In genomic region chr9:46072101-46072835, GRCm38 (mm10) we compare ENCODE assay signal across 10 mouse cellular contexts. TPM values are rescaled to one million over a fixed set of nuclear protein-coding genes. Genes with fewer than 3 reads are reported as not detected.
DNase-seq lines count a peak whose midpoint lies in the region; ATAC-seq and TF ChIP-seq lines count a peak whose summit lies in the region.
"Had no signal": no experiment of that assay in that cellular context is flagged by ENCODE, and none has a peak within 500 bp of the region (broad histone marks: within the 10 kb centered on the region; RNA-seq: fewer than 3 reads in every experiment).

No protein-coding gene starts in this region.

- no peak overlapping the region for H3K9ac ChIP-seq in intestine, postnatal 0 days (ENCODE audit: low read depth, low read length)
- H3K9ac ChIP-seq in intestine, embryonic 16.5 days (ENCODE audit: low read depth, low read length): no peak overlapping the region
- H3K9ac ChIP-seq in liver, embryonic 14.5 days (replicated peaks): no peak overlapping the region

- no peak for TF ChIP-seq EP300 in liver, embryonic 14.5 days (IDR thresholded peaks at IDR 0.05; ENCODE audit: low read depth)

- TF ChIP-seq CTCF in intestine, postnatal 0 days (IDR thresholded peaks at IDR 0.05; ENCODE audit: low read depth): peak; percentile 46
- peak; percentile 52; the same call in 1 of the 2 replicates for TF ChIP-seq CTCF in liver, embryonic 14.5 days (IDR thresholded peaks at IDR 0.05; ENCODE audit: low read depth)

- 67% methylated on average over 9 of the region's 9 CpGs for WGBS in intestine, postnatal 0 days
- WGBS in intestine, embryonic 16.5 days: 70% methylated on average over 9 of the region's 9 CpGs
- 57% methylated on average over 9 of the region's 9 CpGs for WGBS in liver, embryonic 14.5 days (ENCODE audit: insufficient replicate concordance)

- no peaks in the 10 kb centered on the region for H3K9me3 ChIP-seq in intestine, postnatal 0 days (ENCODE audit: control insufficient read depth)
- H3K9me3 ChIP-seq in intestine, embryonic 16.5 days (ENCODE audit: control insufficient read depth, low read length): no peaks in the 10 kb centered on the region
- no peaks in the 10 kb centered on the region for H3K9me3 ChIP-seq in liver, embryonic 14.5 days (ENCODE audit: control insufficient read depth, low read length)

- no peak overlapping the region for H3K4me3 ChIP-seq in intestine, postnatal 0 days (ENCODE audit: low read depth, low read length)
- H3K4me3 ChIP-seq in intestine, embryonic 16.5 days (ENCODE audit: low read length): no peak overlapping the region
- H3K4me3 ChIP-seq in liver, embryonic 14.5 days (ENCODE audit: insufficient read depth in 1 of 2, low read depth in 2 of 2, low read length in 2 of 2): no peak overlapping the region
- H3K4me3 ChIP-seq: erythroblast, embryonic 14.5 days had no signal

- H3K27me3 ChIP-seq in intestine, postnatal 0 days (replicated peaks; ENCODE audit: control insufficient read depth, insufficient read depth, low read length): no peaks in the 10 kb centered on the region
- H3K27me3 ChIP-seq in intestine, embryonic 16.5 days (replicated peaks; ENCODE audit: control insufficient read depth, insufficient read depth, low read length): no peaks in the 10 kb centered on the region
- H3K27me3 ChIP-seq in liver, embryonic 14.5 days (ENCODE audit: control insufficient read depth, insufficient read depth, low read length): no peaks in the 10 kb centered on the region

- H3K36me3 ChIP-seq in intestine, postnatal 0 days (ENCODE audit: control insufficient read depth, insufficient read depth): no peaks in the 10 kb centered on the region
- H3K36me3 ChIP-seq in intestine, embryonic 16.5 days (ENCODE audit: control insufficient read depth, insufficient read depth, low read length): no peaks in the 10 kb centered on the region
- H3K36me3 ChIP-seq in liver, embryonic 14.5 days (replicated peaks; ENCODE audit: control insufficient read depth, insufficient read depth, low read depth): no peaks in the 10 kb centered on the region

- no peak overlapping the region for H3K27ac ChIP-seq in intestine, postnatal 0 days (ENCODE audit: low read depth, low read length)
- H3K27ac ChIP-seq in intestine, embryonic 16.5 days (ENCODE audit: low read length): no peak overlapping the region
- H3K27ac ChIP-seq in liver, embryonic 14.5 days: no peak overlapping the region

- intact Hi-C loops in heart, postnatal 10 days (cut with DNase I): no loop called here

- H3K4me1 ChIP-seq in intestine, postnatal 0 days (replicated peaks; ENCODE audit: control insufficient read depth, insufficient read depth, low read length): no peaks in the 10 kb centered on the region
- peaks cover 13% of the 10 kb centered on the region for H3K4me1 ChIP-seq in intestine, embryonic 16.5 days (ENCODE audit: control insufficient read depth, insufficient read depth, low read length)
- peaks cover 6 to 16% of the 10 kb centered on the region in 2 experiments for H3K4me1 ChIP-seq in liver, embryonic 14.5 days (replicated peaks; ENCODE audit: control insufficient read depth in 2 of 2, insufficient read depth in 2 of 2, low read length in 1 of 2)

- no peak overlapping the region for H3K4me2 ChIP-seq in intestine, postnatal 0 days (replicated peaks; ENCODE audit: low read depth)
- H3K4me2 ChIP-seq in intestine, embryonic 16.5 days (ENCODE audit: low read depth, low read length): no peak overlapping the region
- no peak overlapping the region for H3K4me2 ChIP-seq in liver, embryonic 14.5 days (ENCODE audit: low read depth)

- ATAC-seq in intestine, postnatal 0 days: no peak
- no peak for ATAC-seq in intestine, embryonic 16.5 days
- ATAC-seq in liver, embryonic 14.5 days (ENCODE audit: insufficient read depth): no peak

- peak; percentile 62 for DNase-seq in 3T3-L1 (ENCODE audit: low read depth, low spot score)
- peak; percentile 48 for DNase-seq in ES-CJ7 (ENCODE audit: low read depth, low spot score)
- no peak for DNase-seq in liver, embryonic 14.5 days (ENCODE audit: low read depth in 3 of 3, low spot score in 3 of 3)
- no peak for DNase-seq in urinary bladder, adult 2 months (ENCODE audit: low spot score)
- no peak for DNase-seq in heart, postnatal 10 days
- DNase-seq in spleen, postnatal 36 days (ENCODE audit: low spot score in 2 of 2): no peak
- DNase-seq: lung, postnatal 36 days had no signal

RNA-seq across cellular contexts. Expression of gene Sik3, which starts 59.6 kb away (rescaled TPM):
- 7.4 and 10.0 TPM in 2 replicates for polyA plus RNA-seq in intestine, postnatal 0 days (2015; fragmentation: Nextera tagmentation; extraction: Ambion mirVana)
- 5.1 and 5.2 TPM in 2 replicates for polyA plus RNA-seq in intestine, embryonic 16.5 days (2015; fragmentation: Nextera tagmentation; extraction: Ambion mirVana)
- polyA plus RNA-seq in liver, embryonic 14.5 days (2012; rRNA removed): 3.0 and 4.1 TPM in 2 replicates
- 2.1 and 2.4 TPM in 2 replicates for polyA plus RNA-seq in liver, embryonic 14.5 days (2014; fragmentation: Nextera tagmentation; extraction: Ambion mirVana)
- polyA plus RNA-seq in urinary bladder, adult 2 months (2012; rRNA removed): 9.7 and 17.1 TPM in 2 replicates
- total RNA-seq in heart, postnatal 10 days (2021): 10 to 100 TPM; 61.8 to 72.7 TPM

RNA-seq across cellular contexts. Expression of gene Pafah1b2, which starts 59.8 kb away (rescaled TPM):
- 78.1 and 78.2 TPM in 2 replicates for polyA plus RNA-seq in intestine, postnatal 0 days (2015; fragmentation: Nextera tagmentation; extraction: Ambion mirVana)
- polyA plus RNA-seq in intestine, embryonic 16.5 days (2015; fragmentation: Nextera tagmentation; extraction: Ambion mirVana): 123 and 137 TPM in 2 replicates
- 13.2 and 23.1 TPM in 2 replicates for polyA plus RNA-seq in liver, embryonic 14.5 days (2012; rRNA removed)
- polyA plus RNA-seq in liver, embryonic 14.5 days (2014; fragmentation: Nextera tagmentation; extraction: Ambion mirVana): 59.6 and 65.6 TPM in 2 replicates
- 42.7 and 45.4 TPM in 2 replicates for polyA plus RNA-seq in urinary bladder, adult 2 months (2012; rRNA removed)
- total RNA-seq in heart, postnatal 10 days (2021): 10 to 100 TPM; 85.1 to 87.3 TPM

Comparison
In these comparisons a context has a peak if more than half of its experiments do, and no peak if none do; other contexts are left out.
1. DNase-seq: peak in 3T3-L1 (single experiment) and ES-CJ7 (single experiment); none in liver, embryonic 14.5 days (0 of 3), urinary bladder, adult 2 months (single experiment), heart, postnatal 10 days (0 of 2) and spleen, postnatal 36 days (0 of 2).